ENCODE assay signal across 9 mouse cellular contexts in genomic region chr17:59039754-59040153, GRCm38 (mm10). TPM values are rescaled to one million over a fixed set of nuclear protein-coding genes. Genes with fewer than 3 reads are reported as not detected.
DNase-seq lines count a peak whose midpoint lies in the region; ATAC-seq and TF ChIP-seq lines count a peak whose summit lies in the region.
"Had no signal": no experiment of that assay in that cellular context is flagged by ENCODE, and none has a peak within 500 bp of the region (broad histone marks: within the 10 kb centered on the region; RNA-seq: fewer than 3 reads in every experiment).

No protein-coding gene starts in this region.

- no peak for ATAC-seq in limb, embryonic 14.5 days (ENCODE audit: low FRiP score, low read depth)
- no peak for ATAC-seq in midbrain, embryonic 15.5 days (replicated peaks)

- no peak overlapping the region for H3K27ac ChIP-seq in limb, embryonic 14.5 days (replicated peaks; ENCODE audit: low read depth, low read length)
- no peak overlapping the region for H3K27ac ChIP-seq in limb, embryonic 10.5 days
- H3K27ac ChIP-seq in heart, embryonic 10.5 days, result no peak overlapping the region
- H3K27ac ChIP-seq in midbrain, embryonic 15.5 days, result no peak overlapping the region

- peak; percentile 58 for DNase-seq in embryo, embryonic 10 days (ENCODE audit: low spot score)
- no peak for DNase-seq in embryo, embryonic 9.5 days (ENCODE audit: extremely low spot score)
- DNase-seq in limb, embryonic 14.5 days (ENCODE audit: low spot score), result peak; percentile 53
- DNase-seq in limb, embryonic 10.5 days (ENCODE audit: low spot score), result no peak
- DNase-seq in c-Kit-positive CD71-positive TER-119-negative erythroid progenitor cells, embryonic 14.5 days (ENCODE audit: low read depth), result peak; percentile 2
- peak; percentile 58 for DNase-seq in retina, embryonic 14.5 days (ENCODE audit: low spot score)
- DNase-seq in heart, embryonic 10.5 days (ENCODE audit: low spot score), result no peak

- no peaks in the 10 kb centered on the region for H3K27me3 ChIP-seq in limb, embryonic 14.5 days (ENCODE audit: control insufficient read depth, insufficient read depth, low read length)
- H3K27me3 ChIP-seq in limb, embryonic 10.5 days (ENCODE audit: low read depth, poor library complexity, severe bottlenecking), result no peaks in the 10 kb centered on the region
- no peaks in the 10 kb centered on the region for H3K27me3 ChIP-seq in heart, embryonic 10.5 days (ENCODE audit: insufficient read depth, poor library complexity, severe bottlenecking)
- no peaks in the 10 kb centered on the region for H3K27me3 ChIP-seq in midbrain, embryonic 15.5 days (replicated peaks)
- H3K27me3 ChIP-seq: megakaryocyte, embryonic 14.5 days had no signal

- no peak for TF ChIP-seq POLR2A in limb, embryonic 14.5 days (IDR thresholded peaks at IDR 0.05; ENCODE audit: borderline replicate concordance, extremely low read depth, insufficient read depth, insufficient read length)

- no peak overlapping the region for H3K9ac ChIP-seq in limb, embryonic 14.5 days (ENCODE audit: low read depth, low read length, severe bottlenecking)
- H3K9ac ChIP-seq in midbrain, embryonic 15.5 days, result no peak overlapping the region

- no peaks in the 10 kb centered on the region for H3K4me1 ChIP-seq in limb, embryonic 14.5 days (ENCODE audit: control insufficient read depth, insufficient read depth, low read length)
- H3K4me1 ChIP-seq in limb, embryonic 10.5 days, result no peaks in the 10 kb centered on the region
- H3K4me1 ChIP-seq in heart, embryonic 10.5 days, result no peaks in the 10 kb centered on the region
- no peaks in the 10 kb centered on the region for H3K4me1 ChIP-seq in midbrain, embryonic 15.5 days
- H3K4me1 ChIP-seq: megakaryocyte, embryonic 14.5 days had no signal

- H3K4me3 ChIP-seq in limb, embryonic 14.5 days (replicated peaks; ENCODE audit: low read length), result no peak overlapping the region
- no peak overlapping the region for H3K4me3 ChIP-seq in limb, embryonic 10.5 days
- H3K4me3 ChIP-seq in heart, embryonic 10.5 days, result no peak overlapping the region
- H3K4me3 ChIP-seq in midbrain, embryonic 15.5 days, result no peak overlapping the region
- H3K4me3 ChIP-seq: megakaryocyte, embryonic 14.5 days had no signal

- no peaks in the 10 kb centered on the region for H3K9me3 ChIP-seq in limb, embryonic 14.5 days (ENCODE audit: control insufficient read depth, low read length)
- no peaks in the 10 kb centered on the region for H3K9me3 ChIP-seq in limb, embryonic 10.5 days (replicated peaks)
- H3K9me3 ChIP-seq in heart, embryonic 10.5 days, result no peaks in the 10 kb centered on the region
- H3K9me3 ChIP-seq in midbrain, embryonic 15.5 days, result no peaks in the 10 kb centered on the region
- H3K9me3 ChIP-seq: megakaryocyte, embryonic 14.5 days had no signal

- H3K36me3 ChIP-seq in limb, embryonic 14.5 days (ENCODE audit: control insufficient read depth, insufficient read depth, low read length), result no peaks in the 10 kb centered on the region
- H3K36me3 ChIP-seq in limb, embryonic 10.5 days, result no peaks in the 10 kb centered on the region
- H3K36me3 ChIP-seq in heart, embryonic 10.5 days, result no peaks in the 10 kb centered on the region
- no peaks in the 10 kb centered on the region for H3K36me3 ChIP-seq in midbrain, embryonic 15.5 days (replicated peaks)

- H3K4me2 ChIP-seq in limb, embryonic 14.5 days (replicated peaks; ENCODE audit: low read depth, low read length, severe bottlenecking), result no peak overlapping the region
- H3K4me2 ChIP-seq in midbrain, embryonic 15.5 days, result no peak overlapping the region

- 41% methylated on average over 5 of the region's 5 CpGs for WGBS in limb, embryonic 14.5 days
- WGBS in limb, embryonic 10.5 days, result 64% methylated on average over 5 of the region's 5 CpGs
- WGBS in heart, embryonic 10.5 days, result 54% methylated on average over 5 of the region's 5 CpGs
- 49% methylated on average over 5 of the region's 5 CpGs for WGBS in midbrain, embryonic 15.5 days

RNA-seq across cellular contexts. Expression of gene Nudt12, which starts 26.6 kb away (rescaled TPM):
- 4.8 and 4.9 TPM in 2 replicates for polyA plus RNA-seq in limb, embryonic 14.5 days (2012; rRNA removed)
- 4.9 and 6.1 TPM in 2 replicates for polyA plus RNA-seq in limb, embryonic 14.5 days (2014; fragmentation: Nextera tagmentation; extraction: Ambion mirVana)
- 6.8 TPM in 2 replicates for polyA plus RNA-seq in limb, embryonic 10.5 days (2016; fragmentation: Nextera tagmentation; extraction: Ambion mirVana)
- polyA plus RNA-seq in heart, embryonic 10.5 days (2016; fragmentation: Nextera tagmentation; extraction: Ambion mirVana), result 7.8 and 8.5 TPM in 2 replicates
- 6.3 and 6.5 TPM in 2 replicates for polyA plus RNA-seq in midbrain, embryonic 15.5 days (2015; fragmentation: Nextera tagmentation; extraction: Ambion mirVana)

RNA-seq across cellular contexts. Expression of gene Pdzph1, which starts 48.6 kb away (rescaled TPM):
- polyA plus RNA-seq in limb, embryonic 14.5 days (2012; rRNA removed), result 0.17 and 0.29 TPM in 2 replicates
- not detected in 2 replicates for polyA plus RNA-seq in limb, embryonic 14.5 days (2014; fragmentation: Nextera tagmentation; extraction: Ambion mirVana)
- polyA plus RNA-seq in limb, embryonic 10.5 days (2016; fragmentation: Nextera tagmentation; extraction: Ambion mirVana), result not detected in 2 replicates
- 0.19 TPM in 1 of 2 replicates, not detected in the other for polyA plus RNA-seq in heart, embryonic 10.5 days (2016; fragmentation: Nextera tagmentation; extraction: Ambion mirVana)
- 4.1 and 6.4 TPM in 2 replicates for polyA plus RNA-seq in midbrain, embryonic 15.5 days (2015; fragmentation: Nextera tagmentation; extraction: Ambion mirVana)

Comparison
In these comparisons a context has a peak if more than half of its experiments do, and no peak if none do; other contexts are left out.
1. DNase-seq: peak in embryo, embryonic 10 days (single experiment), limb, embryonic 14.5 days (single experiment), c-Kit-positive CD71-positive TER-119-negative erythroid progenitor cells, embryonic 14.5 days (single experiment) and retina, embryonic 14.5 days (single experiment); none in embryo, embryonic 9.5 days (single experiment), limb, embryonic 10.5 days (single experiment) and heart, embryonic 10.5 days (single experiment).